Mouse (Mus musculus): ENCODE measurements around the gene Cep19.

DNA sequence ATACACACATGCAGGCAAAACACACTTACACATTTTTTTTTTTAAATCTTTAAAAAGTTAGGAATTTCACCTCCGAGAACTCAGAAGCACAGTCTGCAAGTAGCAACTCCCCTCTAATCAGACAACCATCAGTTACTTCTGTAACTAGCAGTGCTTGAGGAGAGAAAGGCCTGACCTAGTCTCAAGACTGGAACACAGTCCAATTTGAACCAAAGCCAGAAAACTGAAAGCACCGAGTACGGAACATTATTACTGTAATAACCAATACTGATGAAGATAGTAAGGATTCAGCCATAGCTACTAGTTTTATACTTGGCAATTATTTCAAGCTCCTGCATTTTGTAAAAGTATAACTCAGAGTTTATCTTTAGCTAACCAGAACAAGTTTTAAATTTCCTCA lies 23.2 kb upstream of the Cep19 start:
- TF ChIP-seq POLR2A (IDR thresholded peaks at IDR 0.05; ENCODE audit: low read depth, low read length) (no peak), CTCF (conservative IDR thresholded peaks at IDR 0.05; ENCODE audit: insufficient read depth, insufficient read length, low read depth, low read length) (no peak)

Data from kidney, adult 2 months (tissue).